Mouse (Mus musculus) lung, postnatal 0 days (tissue): ENCODE results near the gene Alg11. TPM values are rescaled to one million over a fixed set of nuclear protein-coding genes. Genes with fewer than 3 reads are reported as not detected.
A peak's percentile ranks its signal among the peaks of the same experiment; 100 is the strongest.

Source experiments
- ATAC-seq: fragments of 200-750 bp; cut with Nextera tagmentation; 2 replicates; pipeline ENCODE4 v1.8.0; 2017; ENCODE audit warnings: moderate library complexity
- DNase-seq: peaks from one replicate; pipeline ENCODE4 v3.0.0-alpha.2; 2016; ENCODE audit warnings: low spot score
- H3K27ac ChIP-seq: fragments of 300-500 bp; sonication (generic); 2 replicates; pipeline ENCODE4 v1.5.1; 2014; ENCODE audit warnings: antibody characterized with exemption, mild to moderate bottlenecking, low read length, mixed read lengths
- H3K27me3 ChIP-seq: fragments of 300-500 bp; sonication (generic); replicated peaks from 2 replicates; pipeline ENCODE4 v1.6.1; 2014; ENCODE audit warnings: low read length, mixed read lengths; ENCODE audit not compliant: insufficient read depth
- H3K36me3 ChIP-seq: fragments of 300-500 bp; sonication (generic); 2 replicates; pipeline ENCODE4 v1.6.1; 2014; ENCODE audit warnings: low read length, mixed read lengths; ENCODE audit not compliant: insufficient read depth
- H3K4me1 ChIP-seq: fragments of 300-500 bp; sonication (generic); 2 replicates; pipeline ENCODE4 v1.6.1; 2014; ENCODE audit warnings: antibody characterized with exemption, low read depth, low read length, mixed read lengths; ENCODE audit not compliant: insufficient read depth
- H3K4me2 ChIP-seq: fragments of 300-500 bp; sonication (generic); replicated peaks from 2 replicates; pipeline ENCODE4 v1.6.1; 2014; ENCODE audit warnings: low read depth, mild to moderate bottlenecking, low read length, moderate library complexity, mixed read lengths
- H3K4me3 ChIP-seq: fragments of 300-500 bp; sonication (generic); 2 replicates; pipeline ENCODE4 v1.5.1; 2014; ENCODE audit warnings: low read depth, low read length
- H3K9ac ChIP-seq: fragments of 300-500 bp; sonication (generic); replicated peaks from 2 replicates; pipeline ENCODE4 v1.6.1; 2014; ENCODE audit warnings: low read depth, mild to moderate bottlenecking
- H3K9me3 ChIP-seq: fragments of 300-500 bp; sonication (generic); 2 replicates; pipeline ENCODE4 v1.6.1; 2016; ENCODE audit warnings: low read length, mixed read lengths
- CTCF ChIP-seq: IDR thresholded peaks from 2 replicates; pipeline ENCODE4 v1.5.1; 2016; ENCODE audit warnings: antibody characterized with exemption, mild to moderate bottlenecking
- EP300 ChIP-seq: IDR thresholded peaks from 2 replicates; pipeline ENCODE4 v1.6.1; 2016; ENCODE audit warnings: antibody characterized with exemption, mild to moderate bottlenecking, control low read depth
- WGBS: fragments of 180-500 bp; shearing (Covaris S2); extraction: QIAGEN DNeasy Blood & Tissue Kit; methylation state at CpG from one replicate; pipeline ENCODE4 v1.1.7; 2014; 5-methylcytosine and 5-hydroxymethylcytosine counted together
- polyA plus RNA-seq: library from polyadenylated mRNA; unstranded; fragments of >200 nt; fragmentation: Nextera tagmentation; extraction: Ambion mirVana; gene quantifications from 2 replicates; pipeline ENCODE4 v1.2.1, GENCODE M21; 2015

The Alg11 gene
- polyA plus RNA-seq, 1 experiment from 2014 or later = 13.6 TPM

DNA sequence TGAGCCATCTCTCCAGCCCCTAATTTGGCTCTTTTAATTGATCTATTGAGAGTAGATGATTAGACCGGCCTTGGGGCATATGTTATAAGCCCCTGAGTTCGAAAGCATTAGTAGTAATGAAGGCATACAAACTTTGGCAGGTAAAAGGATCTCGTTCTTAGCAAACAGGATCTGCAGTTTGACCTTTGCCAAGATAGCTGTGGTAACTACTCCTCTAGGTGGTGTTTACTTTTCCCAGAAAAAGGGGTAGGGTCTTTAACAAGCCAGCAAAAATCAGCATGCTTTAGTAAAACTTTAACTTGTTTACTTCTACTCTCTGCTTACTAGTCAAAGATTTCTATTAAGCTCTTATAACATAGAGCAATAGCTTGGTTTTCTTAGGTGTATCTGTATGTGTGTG lies 18.0 kb upstream of the Alg11 start:
- Histone ChIP-seq H3K4me1 (no peaks in the 10 kb centered on the region), H3K36me3 (no peaks in the 10 kb centered on the region), H3K27ac (no peak overlapping the region), H3K4me3 (no peak overlapping the region), H3K27me3 (no peaks in the 10 kb centered on the region), H3K4me2 (no peak overlapping the region), H3K9ac (no peak overlapping the region), H3K9me3 (no peaks in the 10 kb centered on the region)
- no peak for TF ChIP-seq EP300
- no peak for TF ChIP-seq CTCF
- WGBS = 64% methylated on average over 3 of the region's 3 CpGs
- DNase-seq (no peak), ATAC-seq (no peak)

GRCm38 (mm10) chr8:22043706-22044105 lies 16.8 kb upstream of the Alg11 start:
- ATAC-seq (no peak), DNase-seq (no peak)
- H3K27me3 ChIP-seq = no peaks in the 10 kb centered on the region
- no peak overlapping the region for H3K4me2 ChIP-seq
- WGBS = 14% methylated on average over 12 of the region's 12 CpGs
- H3K9ac ChIP-seq = no peak overlapping the region
- no peaks in the 10 kb centered on the region for H3K4me1 ChIP-seq
- H3K27ac ChIP-seq = no peak overlapping the region
- H3K4me3 ChIP-seq = no peak overlapping the region
- H3K36me3 ChIP-seq = no peaks in the 10 kb centered on the region
- no peaks in the 10 kb centered on the region for H3K9me3 ChIP-seq
- TF ChIP-seq CTCF = no peak
- TF ChIP-seq EP300 = no peak

DNA sequence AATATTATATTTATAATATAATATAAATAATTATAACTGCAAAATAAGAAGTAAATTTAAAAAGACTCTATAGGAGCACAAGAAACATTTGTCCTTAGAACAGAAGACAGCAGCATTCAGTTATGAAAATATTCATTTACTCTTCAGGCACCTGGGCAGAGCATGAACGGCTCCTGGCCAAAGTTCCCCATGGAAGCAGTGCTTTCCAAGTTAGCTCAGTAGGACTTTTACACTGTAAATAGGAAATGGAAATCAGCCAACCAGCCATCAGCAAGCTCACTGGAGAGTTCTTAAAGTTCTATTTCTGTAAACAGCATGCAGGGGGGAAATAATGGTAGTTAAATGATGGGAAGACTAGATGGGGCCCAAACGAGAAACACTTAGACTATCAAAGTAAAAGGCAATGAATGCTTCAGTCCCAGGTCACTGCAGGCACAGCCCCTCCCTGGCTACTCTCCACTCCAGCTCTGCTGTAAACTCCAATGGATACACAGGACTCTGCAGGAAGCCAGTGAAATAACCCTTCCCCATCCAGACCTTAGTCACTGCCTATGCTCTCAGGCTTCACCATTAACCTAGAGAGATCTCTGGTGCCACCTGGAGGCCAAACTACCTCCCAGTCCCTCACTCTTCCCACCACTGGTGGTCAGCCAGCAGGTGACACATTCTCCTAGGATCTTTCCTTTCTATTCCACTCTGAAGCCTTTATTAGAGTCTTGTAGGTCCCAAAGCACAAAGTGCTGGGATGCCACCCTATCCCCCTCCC lies 12.6 kb upstream of the Alg11 start:
- no peak overlapping the region for H3K27ac ChIP-seq
- 45% methylated on average over 2 of the region's 2 CpGs for WGBS
- TF ChIP-seq EP300 = no peak
- peak; percentile 81 for TF ChIP-seq CTCF
- ATAC-seq (peak; percentile 93), DNase-seq (peak; percentile 89)
- no peaks in the 10 kb centered on the region for H3K4me1 ChIP-seq
- no peak overlapping the region for H3K4me2 ChIP-seq
- H3K9me3 ChIP-seq = no peaks in the 10 kb centered on the region
- no peak overlapping the region for H3K4me3 ChIP-seq
- no peaks in the 10 kb centered on the region for H3K27me3 ChIP-seq
- H3K36me3 ChIP-seq = no peaks in the 10 kb centered on the region
- no peak overlapping the region for H3K9ac ChIP-seq

GRCm38 (mm10) chr8:22054674-22055491 lies 5.6 kb upstream of the Alg11 start:
- peak; percentile 57 for ATAC-seq
- WGBS = 56% methylated on average over 12 of the region's 12 CpGs
- Histone ChIP-seq H3K4me1 (0 out of 2 replicates have a peak, but pooled peaks cover 3% of the 10 kb centered on the region), H3K9ac (no peak overlapping the region), H3K27ac (no peak overlapping the region), H3K4me2 (no peak overlapping the region), H3K27me3 (peaks cover 13% of the 10 kb centered on the region; the same call in 1 of the 2 replicates), H3K4me3 (no peak overlapping the region), H3K36me3 (no peaks in the 10 kb centered on the region), H3K9me3 (no peaks in the 10 kb centered on the region)
- no peak for TF ChIP-seq CTCF
- no peak for TF ChIP-seq EP300
- DNase-seq = peak; percentile 49

DNA sequence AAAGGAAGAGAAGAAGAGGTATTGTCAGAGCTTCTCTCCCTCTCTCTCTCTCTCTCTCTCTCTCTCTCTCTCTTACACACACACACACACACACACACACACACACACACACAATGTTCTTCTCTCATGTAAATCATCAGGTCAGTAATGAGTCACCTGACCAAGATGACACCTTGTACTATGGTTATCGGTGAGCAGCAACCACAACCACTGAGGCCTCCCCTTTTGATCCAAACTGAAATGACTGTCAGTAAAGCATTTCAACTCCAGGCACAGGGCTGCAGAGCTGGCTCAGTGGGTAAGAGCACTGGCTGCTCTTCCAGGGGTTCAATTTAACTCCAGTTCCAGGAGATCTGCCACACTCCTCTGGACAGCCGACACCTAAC lies 5.0 kb upstream of the Alg11 start:
- H3K9me3 ChIP-seq = no peaks in the 10 kb centered on the region
- 0 out of 2 replicates have a peak, but pooled peaks cover 3% of the 10 kb centered on the region for H3K4me1 ChIP-seq
- no peak for TF ChIP-seq EP300
- no peak overlapping the region for H3K4me2 ChIP-seq
- H3K9ac ChIP-seq = no peak overlapping the region
- ATAC-seq (no peak), DNase-seq (no peak)
- no peak overlapping the region for H3K27ac ChIP-seq
- H3K4me3 ChIP-seq = no peak overlapping the region
- WGBS = 94% methylated on average over 2 of the region's 2 CpGs
- H3K36me3 ChIP-seq = no peaks in the 10 kb centered on the region
- peaks cover 13% of the 10 kb centered on the region; the same call in 1 of the 2 replicates for H3K27me3 ChIP-seq

DNA sequence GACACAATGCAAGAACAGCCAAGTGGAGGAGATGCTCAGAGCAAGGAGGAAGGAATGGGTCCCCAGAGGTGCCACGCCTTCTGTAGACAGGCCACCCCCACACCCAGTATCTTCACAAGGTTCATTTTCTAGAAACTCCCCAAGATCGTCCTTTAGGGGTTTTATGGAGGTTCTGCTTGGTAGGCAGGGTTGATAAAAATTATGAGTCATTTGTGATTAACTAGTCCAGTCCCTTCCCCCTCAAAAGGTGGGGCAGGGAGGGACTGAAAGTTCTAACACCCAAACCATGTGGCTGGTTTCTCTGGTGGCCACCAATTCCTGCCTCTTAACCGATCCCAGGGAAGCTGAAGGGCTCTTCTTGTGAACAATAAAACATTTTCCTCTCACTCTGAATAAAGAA lies 3.7 kb upstream of the Alg11 start:
- Histone ChIP-seq H3K9me3 (no peaks in the 10 kb centered on the region), H3K4me2 (no peak overlapping the region), H3K9ac (no peak overlapping the region), H3K27me3 (peaks cover 13% of the 10 kb centered on the region; the same call in 1 of the 2 replicates), H3K27ac (no peak overlapping the region), H3K36me3 (no peaks in the 10 kb centered on the region), H3K4me3 (no peak overlapping the region), H3K4me1 (peaks cover 7% of the 10 kb centered on the region; the same call in 1 of the 2 replicates)
- 65% methylated on average over 3 of the region's 3 CpGs for WGBS
- TF ChIP-seq CTCF (no peak), EP300 (no peak)
- DNase-seq = no peak
- ATAC-seq = no peak
